Mouse (Mus musculus): Measurements from ENCODE around the gene Olfr120. TPM values are rescaled to one million over a fixed set of nuclear protein-coding genes. Genes with fewer than 3 reads are reported as not detected.
"Not testable (repeated sequence)": the region's sequence is repeated elsewhere in the genome, so short reads cannot be mapped to it uniquely, and the experiment has no call there.

Gene Olfr120
- total RNA-seq (2021) = not detected

DNA sequence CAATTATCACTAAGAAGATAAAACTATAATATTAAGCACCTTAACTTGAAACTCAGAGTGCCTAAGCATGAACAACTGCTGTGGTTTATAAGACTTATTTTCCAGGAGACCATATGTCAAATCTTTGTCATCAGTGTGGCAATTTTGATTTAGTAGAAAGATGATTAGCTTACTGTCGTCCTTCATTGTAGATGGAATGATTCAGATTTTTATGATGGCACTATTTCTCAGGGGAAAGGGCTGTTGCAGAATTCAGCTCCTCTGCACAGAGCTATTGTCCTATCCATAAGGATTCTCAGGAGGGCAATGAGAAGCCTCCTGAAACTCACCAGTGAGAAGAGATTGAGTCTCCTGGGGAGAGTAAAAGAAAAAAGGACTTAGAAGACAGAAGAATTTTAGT is at the start of gene Olfr120:
Olfr120 (plus strand) TSS at position 301 of the 400 bp plus-strand sequence.
- no peak for DNase-seq (ENCODE audit: extremely low spot score in 1 of 2, low spot score in 2 of 2)
- intact Hi-C loops (cut with DNase I) = no loop called here

DNA sequence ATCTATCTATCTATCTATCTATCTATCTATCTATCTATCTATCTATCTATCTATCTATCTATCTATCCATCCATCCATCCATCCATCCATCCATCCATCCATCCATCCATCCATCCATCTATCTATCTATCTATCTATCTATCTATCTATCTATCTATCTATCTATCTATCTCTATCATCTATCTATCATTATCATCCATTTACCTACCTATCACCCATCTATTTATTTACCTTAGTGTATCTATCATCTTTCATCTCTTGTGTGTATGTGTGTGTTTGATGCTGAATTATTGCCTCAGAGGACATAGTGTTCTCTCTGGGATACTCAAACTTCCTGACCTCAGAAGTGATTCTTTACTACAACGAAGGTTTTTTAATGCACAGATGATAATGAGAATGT is 25.3 kb upstream of the Olfr120 start, which contains the start of gene Olfr119:
Olfr119 (plus strand) TSS at position 301 of the 400 bp plus-strand sequence.
- intact Hi-C loops (cut with DNase I); DNase-seq (ENCODE audit: extremely low spot score in 1 of 2, low spot score in 2 of 2): not testable (repeated sequence)

DNA sequence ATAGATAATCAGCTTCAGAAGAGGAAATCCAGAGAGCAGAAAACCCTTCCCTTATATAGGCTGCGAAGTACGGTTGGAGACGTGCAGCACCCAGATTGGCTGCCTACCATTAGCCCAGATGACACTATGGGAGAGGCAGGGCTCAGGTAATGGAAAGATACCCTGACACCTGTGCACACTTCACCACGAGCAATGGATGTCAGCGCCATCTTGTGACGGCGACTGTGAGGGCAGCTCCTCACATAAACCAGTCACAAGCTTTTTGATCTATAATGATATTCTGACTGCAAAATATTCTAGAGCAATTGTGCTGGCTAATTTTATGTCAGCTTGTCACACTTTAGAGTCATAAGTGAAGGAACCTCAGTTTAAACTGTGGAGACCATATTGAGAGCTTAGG is 16.5 kb downstream of the Olfr120 start:
- intact Hi-C loops (cut with DNase I) = no loop called here
- no peak for DNase-seq (ENCODE audit: extremely low spot score in 1 of 2, low spot score in 2 of 2)

- intact Hi-C loops (cut with DNase I) = no loop called here
- no peak for DNase-seq (ENCODE audit: extremely low spot score in 1 of 2, low spot score in 2 of 2)
These were observed 46.7 kb downstream of the Olfr120 start, which contains the start of gene Olfr122 for GRCm38 (mm10) chr17:37768307-37768706. Olfr122 (plus strand) TSS chr17:37768607.

Other genes with a start within 250 kb of the Olfr120 start
- not detected for gene H2-M2, start 238.3 kb upstream of the Olfr120 start, total RNA-seq (2021)
- gene Olfr110, start 229.3 kb upstream of the Olfr120 start, total RNA-seq (2021) = not detected
- not detected for gene Olfr111, start 213.8 kb upstream of the Olfr120 start, total RNA-seq (2021)
- not detected for gene Olfr112, start 152.4 kb upstream of the Olfr120 start, total RNA-seq (2021)
- gene Olfr113, start 144.1 kb upstream of the Olfr120 start, total RNA-seq (2021) = not detected
- gene Olfr114, start 129.1 kb upstream of the Olfr120 start, total RNA-seq (2021) = not detected
- gene Olfr115, start 94.7 kb upstream of the Olfr120 start, total RNA-seq (2021) = not detected
- gene Olfr116, start 94.6 kb upstream of the Olfr120 start, total RNA-seq (2021) = not detected
- gene Olfr117, start 58.0 kb upstream of the Olfr120 start, total RNA-seq (2021) = not detected
- gene Olfr118, start 54.8 kb upstream of the Olfr120 start, total RNA-seq (2021) = not detected
- gene Olfr119, start 25.2 kb upstream of the Olfr120 start, total RNA-seq (2021) = not detected
- gene Olfr121, start 27.0 kb downstream of the Olfr120 start, total RNA-seq (2021) = not detected
- not detected for gene Olfr122, start 46.8 kb downstream of the Olfr120 start, total RNA-seq (2021)
- gene Olfr123, start 71.7 kb downstream of the Olfr120 start, total RNA-seq (2021) = not detected
- not detected for gene Olfr124, start 78.1 kb downstream of the Olfr120 start, total RNA-seq (2021)
- gene Olfr125, start 111.1 kb downstream of the Olfr120 start, total RNA-seq (2021) = not detected
- gene Olfr126, start 125.7 kb downstream of the Olfr120 start, total RNA-seq (2021) = not detected
- not detected for gene Olfr127, start 178.6 kb downstream of the Olfr120 start, total RNA-seq (2021)
- gene Olfr128, start 198.7 kb downstream of the Olfr120 start, total RNA-seq (2021) = not detected
- not detected for gene Olfr761, start 231.3 kb downstream of the Olfr120 start, total RNA-seq (2021)

Measured in left cerebral cortex, postnatal 10 days (tissue).